Mouse (Mus musculus): Measurements from ENCODE around the gene Zrsr1.

The Zrsr1 gene

DNA sequence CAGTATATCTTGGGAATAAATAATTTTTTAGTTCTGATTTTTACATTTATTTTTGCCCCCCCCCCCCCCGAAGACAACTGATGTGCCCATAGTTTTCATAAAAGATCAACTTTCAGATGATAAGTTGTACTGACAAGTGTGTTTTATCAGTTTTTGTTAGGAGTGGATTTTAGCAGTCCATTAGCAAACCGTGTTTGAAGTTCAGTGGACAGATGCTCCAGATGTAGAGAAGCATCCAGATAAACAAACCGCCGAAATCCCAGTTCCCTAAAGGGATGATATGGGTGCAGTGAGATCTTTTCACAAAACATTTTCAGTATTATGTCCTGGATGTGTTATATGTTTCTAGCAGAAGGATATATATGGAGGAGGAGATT is 37.0 kb downstream of the Zrsr1 start:
- no peak for DNase-seq (ENCODE audit: low spot score)

DNA sequence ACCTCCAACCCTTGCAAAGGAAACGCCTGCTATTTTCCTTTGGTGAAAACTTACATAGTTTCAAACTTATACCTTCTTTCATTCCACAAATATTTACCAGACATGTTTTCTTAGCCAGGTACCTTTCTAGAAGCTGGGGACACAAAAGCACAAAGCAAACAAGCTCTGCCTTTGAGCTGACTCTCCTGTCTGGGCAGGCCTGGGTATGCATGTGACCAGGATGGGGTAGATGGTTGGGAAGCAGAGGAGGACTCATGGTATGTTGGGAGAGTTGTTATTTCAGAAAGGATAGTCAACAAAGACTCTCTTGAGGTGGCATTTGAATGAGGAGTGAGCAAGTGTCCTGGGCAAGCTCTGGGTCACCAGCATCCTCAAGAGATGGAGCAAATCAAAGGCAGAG is 41.3 kb downstream of the Zrsr1 start:
- DNase-seq (ENCODE audit: low spot score), result no peak

DNA sequence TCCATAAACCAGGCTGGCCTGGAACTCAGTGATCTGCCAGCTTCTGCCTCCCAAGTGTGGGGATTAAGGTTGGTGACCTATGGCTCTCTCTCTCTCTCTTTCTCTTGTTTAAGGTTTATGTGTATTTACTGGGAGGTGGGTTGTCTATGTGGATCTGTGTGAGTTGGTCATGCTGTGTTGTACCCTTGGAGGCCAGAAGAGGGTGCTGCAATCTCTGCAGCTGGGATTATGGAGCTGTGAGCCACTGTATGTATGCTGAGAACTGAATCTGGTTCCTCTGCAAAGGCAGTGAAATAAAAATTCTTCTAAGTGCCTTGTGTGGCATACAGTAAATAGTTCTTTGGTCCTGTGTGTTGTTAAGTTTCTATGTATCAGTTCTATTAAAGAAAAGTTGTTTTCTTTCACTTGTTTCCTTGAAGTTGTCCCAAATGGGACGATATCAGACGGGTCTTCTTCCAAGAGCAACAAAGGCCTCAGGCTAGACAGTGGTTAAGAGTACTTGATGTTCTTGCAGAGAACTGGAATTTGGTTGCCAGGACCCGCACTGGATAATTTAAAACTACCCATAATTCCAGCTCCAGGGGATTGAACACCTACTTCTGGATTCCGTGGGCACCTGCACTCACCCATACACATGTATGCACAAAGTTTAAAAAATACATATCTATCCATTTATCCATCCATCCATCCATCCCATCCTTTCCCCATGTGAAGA is 41.9 kb downstream of the Zrsr1 start:
- DNase-seq (ENCODE audit: low spot score), result no peak

DNA sequence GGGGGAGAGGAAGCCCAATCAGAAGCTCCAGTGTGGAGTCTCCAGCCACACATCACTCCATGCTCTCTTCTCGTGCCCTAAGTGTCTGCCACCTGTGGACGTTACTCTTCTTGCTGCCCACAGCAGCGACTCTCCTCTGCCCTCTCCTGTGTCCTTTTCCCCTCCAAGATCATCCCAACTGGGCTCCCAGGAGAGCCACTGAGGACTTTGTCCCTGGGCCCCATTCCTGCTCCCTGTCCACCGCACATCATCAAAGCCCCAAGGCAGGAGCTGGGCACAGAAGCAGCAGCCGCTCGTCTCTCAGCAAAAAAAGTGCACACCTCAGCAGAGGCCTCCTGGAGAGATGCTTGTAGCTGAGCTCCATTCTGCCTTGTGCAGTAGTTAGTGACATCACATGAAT is 43.2 kb downstream of the Zrsr1 start:
- DNase-seq (ENCODE audit: low spot score), result no peak

DNA sequence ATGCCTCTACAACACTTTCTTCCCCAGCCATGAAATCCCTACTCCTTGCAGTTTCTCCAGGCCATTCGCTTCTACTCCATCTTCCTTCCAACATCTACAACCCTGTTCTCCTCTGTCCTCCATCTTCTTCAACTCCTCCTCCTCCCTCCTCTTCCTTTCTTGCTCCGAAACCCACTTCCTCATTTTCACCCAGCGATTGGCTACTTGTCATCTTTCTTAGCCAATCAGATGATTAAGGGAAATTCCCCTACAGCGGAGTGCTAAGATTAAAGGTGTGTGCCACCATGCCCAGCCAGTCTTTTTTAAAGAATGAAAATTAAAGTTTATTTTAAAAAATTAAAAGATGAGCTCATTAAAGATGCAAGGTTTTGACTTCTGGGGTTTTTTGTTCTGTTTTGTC is 46.1 kb downstream of the Zrsr1 start:
- no peak for DNase-seq (ENCODE audit: low spot score)

DNA sequence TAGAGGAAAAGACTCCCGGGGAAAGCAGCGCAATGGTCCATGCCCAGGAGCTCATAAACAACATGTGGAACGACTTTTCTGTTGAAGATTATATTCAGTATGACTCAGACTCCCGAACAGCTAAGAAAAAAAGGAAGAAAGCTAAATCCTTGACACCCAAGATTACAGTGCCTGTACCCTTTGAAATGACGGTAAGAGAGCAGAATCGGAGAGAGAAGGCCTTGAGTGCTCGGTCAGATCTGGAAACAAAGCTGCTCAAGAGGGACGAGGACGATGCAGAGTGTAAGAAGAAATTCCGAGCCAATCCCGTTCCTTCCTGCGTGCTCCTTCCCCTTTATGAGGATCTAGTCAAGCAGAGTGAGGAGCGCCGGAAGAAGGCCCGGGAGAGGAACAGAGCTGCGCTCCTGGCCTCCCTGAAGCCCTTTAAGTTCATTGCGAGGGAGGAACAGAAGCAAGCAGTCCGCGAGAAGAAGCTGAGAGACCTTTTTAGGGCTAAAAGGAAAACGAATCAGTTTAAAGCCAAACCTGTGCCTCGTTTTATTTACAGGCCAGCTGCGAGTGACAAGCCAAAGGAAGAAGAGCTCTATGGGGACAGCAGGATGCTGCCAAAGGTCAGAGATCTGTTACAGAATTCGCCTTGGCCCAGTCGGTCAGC is 48.4 kb downstream of the Zrsr1 start:
- no peak for DNase-seq (ENCODE audit: low spot score)

DNA sequence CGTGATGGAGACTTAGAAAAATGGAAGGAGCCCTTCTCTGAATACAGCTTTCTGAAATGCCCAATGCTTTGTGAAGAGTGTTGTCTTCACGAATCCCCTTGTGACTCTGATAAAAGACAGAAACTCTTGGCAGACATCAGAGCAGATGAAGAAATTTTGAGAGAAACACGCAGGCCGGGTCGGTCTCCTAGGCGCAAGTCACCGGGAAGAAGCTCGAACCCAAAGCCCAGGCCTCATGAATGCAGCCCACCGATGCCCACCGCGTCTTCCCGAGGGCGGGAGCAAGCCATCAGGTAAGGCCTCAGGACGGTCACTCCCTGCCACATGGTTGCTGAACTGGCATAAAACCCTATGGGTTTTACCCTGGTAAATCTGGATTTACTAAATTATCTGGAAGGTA is 49.0 kb downstream of the Zrsr1 start:
- no peak for DNase-seq (ENCODE audit: low spot score)

DNA sequence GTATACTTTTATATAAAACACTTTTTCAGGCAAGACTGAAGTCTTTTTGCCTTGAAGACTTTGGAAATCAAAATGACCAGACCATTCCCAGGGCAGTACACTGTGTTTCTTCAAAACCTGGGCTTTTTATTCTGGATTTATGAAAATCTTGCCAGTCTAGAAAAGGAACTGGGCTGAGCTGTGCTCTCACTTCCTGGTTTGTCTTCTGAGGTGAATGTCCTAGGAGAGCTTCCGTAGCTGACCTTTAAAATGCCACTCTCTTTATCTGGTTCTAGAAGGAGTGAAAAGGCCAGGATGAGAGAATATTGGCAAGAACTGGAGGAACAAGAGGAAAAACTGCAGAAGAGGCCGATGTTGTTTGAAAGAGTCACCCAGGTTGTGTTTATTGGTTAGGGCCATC is 51.4 kb downstream of the Zrsr1 start:
- no peak for DNase-seq (ENCODE audit: low spot score)

DNA sequence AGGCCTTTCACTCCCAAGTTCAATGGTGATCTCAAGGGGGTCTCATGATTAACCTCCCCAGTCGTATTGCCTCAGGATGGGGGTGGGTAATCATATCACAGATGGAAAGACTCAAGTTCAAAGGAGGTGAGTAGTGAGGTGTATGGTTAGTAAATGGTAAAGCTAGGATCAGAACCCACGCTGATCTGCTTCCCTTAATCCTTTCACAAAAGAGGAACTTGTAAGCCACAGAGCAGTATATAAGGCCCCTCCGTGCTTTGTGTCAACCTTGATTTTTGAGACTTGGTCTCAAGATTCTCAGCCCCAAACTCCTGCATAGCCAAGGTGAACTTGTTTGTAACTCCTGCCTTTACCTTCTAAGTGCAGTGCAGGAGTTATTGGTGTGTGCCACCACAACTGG is 52.4 kb downstream of the Zrsr1 start:
- DNase-seq (ENCODE audit: low spot score), result no peak

Data from layer of hippocampus, adult 11-12 months (tissue).